Mouse (Mus musculus): ENCODE measurements around the gene Tex2. TPM values are rescaled to one million over a fixed set of nuclear protein-coding genes. Genes with fewer than 3 reads are reported as not detected.

Gene Tex2
- total and polyA plus RNA-seq, 3 experiments: 1.6 to 20.0 (median 7.7) TPM

- peaks cover 31% of the 10 kb centered on the region for H3K36me3 ChIP-seq (replicated peaks)
- DNase-seq (ENCODE audit: low spot score) (no peak), ATAC-seq (ENCODE audit: extremely low read depth, insufficient number of reproducible peaks, low FRiP score, poor library complexity, severe bottlenecking) (no peak)
- no peak for TF ChIP-seq GATA1 (IDR thresholded peaks at IDR 0.05; ENCODE audit: borderline replicate concordance, low read length)
- TF ChIP-seq CTCF (IDR thresholded peaks at IDR 0.05; ENCODE audit: low read depth, low read length): no peak
- TF ChIP-seq GATA2 (IDR thresholded peaks at IDR 0.05; ENCODE audit: borderline replicate concordance, low read depth, low read length): no peak
- TF ChIP-seq TAL1 (conservative IDR thresholded peaks at IDR 0.05; ENCODE audit: low read depth, low read length): no peak
- no peak for TF ChIP-seq POLR2AphosphoS5 (IDR thresholded peaks at IDR 0.05; ENCODE audit: insufficient replicate concordance, low read depth, low read length)
- H3K4me1 ChIP-seq (ENCODE audit: insufficient read depth, low read depth, low read length): peaks cover 13% of the 10 kb centered on the region; the same call in 1 of the 2 replicates
- no peaks in the 10 kb centered on the region for H3K27me3 ChIP-seq (ENCODE audit: insufficient read depth, low read length)
- no peaks in the 10 kb centered on the region for H3K9me3 ChIP-seq (replicated peaks)
- H3K4me3 ChIP-seq (ENCODE audit: low read depth, low read length): no peak overlapping the region
These were observed 91.6 kb downstream of the Tex2 start for GRCm38 (mm10) chr11:106521612-106522011.

GRCm38 (mm10) chr11:106520404-106520803 is 92.8 kb downstream of the Tex2 start:
- no peaks in the 10 kb centered on the region for H3K27me3 ChIP-seq (ENCODE audit: insufficient read depth, low read length)
- TF ChIP-seq POLR2AphosphoS5 (IDR thresholded peaks at IDR 0.05; ENCODE audit: insufficient replicate concordance, low read depth, low read length) (no peak), CTCF (IDR thresholded peaks at IDR 0.05; ENCODE audit: low read depth, low read length) (no peak), TAL1 (conservative IDR thresholded peaks at IDR 0.05; ENCODE audit: low read depth, low read length) (no peak), GATA1 (IDR thresholded peaks at IDR 0.05; ENCODE audit: borderline replicate concordance, low read length) (no peak), GATA2 (IDR thresholded peaks at IDR 0.05; ENCODE audit: borderline replicate concordance, low read depth, low read length) (no peak)
- ATAC-seq (ENCODE audit: extremely low read depth, insufficient number of reproducible peaks, low FRiP score, poor library complexity, severe bottlenecking): no peak
- H3K9me3 ChIP-seq (replicated peaks): no peaks in the 10 kb centered on the region
- peaks cover 22% of the 10 kb centered on the region for H3K4me1 ChIP-seq (ENCODE audit: insufficient read depth, low read depth, low read length)
- H3K4me3 ChIP-seq (ENCODE audit: low read depth, low read length): no peak overlapping the region
- DNase-seq (ENCODE audit: low spot score): no peak
- peaks cover 26% of the 10 kb centered on the region for H3K36me3 ChIP-seq (replicated peaks)

GRCm38 (mm10) chr11:106519519-106519918 is 93.7 kb downstream of the Tex2 start:
- Histone ChIP-seq H3K4me1 (ENCODE audit: insufficient read depth, low read depth, low read length) (peaks cover 30% of the 10 kb centered on the region), H3K9me3 (replicated peaks) (no peaks in the 10 kb centered on the region), H3K36me3 (replicated peaks) (peaks cover 19% of the 10 kb centered on the region), H3K27me3 (ENCODE audit: insufficient read depth, low read length) (no peaks in the 10 kb centered on the region), H3K4me3 (ENCODE audit: low read depth, low read length) (no peak overlapping the region)
- DNase-seq (ENCODE audit: low spot score) (no peak), ATAC-seq (ENCODE audit: extremely low read depth, insufficient number of reproducible peaks, low FRiP score, poor library complexity, severe bottlenecking) (no peak)
- TF ChIP-seq POLR2AphosphoS5 (IDR thresholded peaks at IDR 0.05; ENCODE audit: insufficient replicate concordance, low read depth, low read length): no peak
- TF ChIP-seq CTCF (IDR thresholded peaks at IDR 0.05; ENCODE audit: low read depth, low read length): no peak
- TF ChIP-seq GATA2 (IDR thresholded peaks at IDR 0.05; ENCODE audit: borderline replicate concordance, low read depth, low read length): no peak
- no peak for TF ChIP-seq GATA1 (IDR thresholded peaks at IDR 0.05; ENCODE audit: borderline replicate concordance, low read length)
- TF ChIP-seq TAL1 (conservative IDR thresholded peaks at IDR 0.05; ENCODE audit: low read depth, low read length): no peak

- TF ChIP-seq TAL1 (conservative IDR thresholded peaks at IDR 0.05; ENCODE audit: low read depth, low read length): no peak
- no peak for TF ChIP-seq CTCF (IDR thresholded peaks at IDR 0.05; ENCODE audit: low read depth, low read length)
- TF ChIP-seq POLR2AphosphoS5 (IDR thresholded peaks at IDR 0.05; ENCODE audit: insufficient replicate concordance, low read depth, low read length): no peak
- TF ChIP-seq GATA2 (IDR thresholded peaks at IDR 0.05; ENCODE audit: borderline replicate concordance, low read depth, low read length): no peak
- no peak for TF ChIP-seq GATA1 (IDR thresholded peaks at IDR 0.05; ENCODE audit: borderline replicate concordance, low read length)
- H3K36me3 ChIP-seq (replicated peaks): peaks cover 17% of the 10 kb centered on the region
- DNase-seq (ENCODE audit: low spot score) (no peak), ATAC-seq (ENCODE audit: extremely low read depth, insufficient number of reproducible peaks, low FRiP score, poor library complexity, severe bottlenecking) (no peak)
- H3K4me1 ChIP-seq (ENCODE audit: insufficient read depth, low read depth, low read length): peaks cover 42% of the 10 kb centered on the region
- H3K9me3 ChIP-seq (replicated peaks): no peaks in the 10 kb centered on the region
- H3K4me3 ChIP-seq (ENCODE audit: low read depth, low read length): no peak overlapping the region
- H3K27me3 ChIP-seq (ENCODE audit: insufficient read depth, low read length): no peaks in the 10 kb centered on the region
These were observed 94.8 kb downstream of the Tex2 start for GRCm38 (mm10) chr11:106518391-106518790.

- Histone ChIP-seq H3K9me3 (replicated peaks) (no peaks in the 10 kb centered on the region), H3K27me3 (ENCODE audit: insufficient read depth, low read length) (no peaks in the 10 kb centered on the region), H3K36me3 (replicated peaks) (peaks cover 34% of the 10 kb centered on the region), H3K4me3 (ENCODE audit: low read depth, low read length) (no peak overlapping the region), H3K4me1 (ENCODE audit: insufficient read depth, low read depth, low read length) (peaks cover 39% of the 10 kb centered on the region)
- DNase-seq (ENCODE audit: low spot score) (peak; percentile 49), ATAC-seq (ENCODE audit: extremely low read depth, insufficient number of reproducible peaks, low FRiP score, poor library complexity, severe bottlenecking) (peak; percentile 92)
- TF ChIP-seq TAL1 (conservative IDR thresholded peaks at IDR 0.05; ENCODE audit: low read depth, low read length) (peak; percentile 93), CTCF (IDR thresholded peaks at IDR 0.05; ENCODE audit: low read depth, low read length) (no peak), GATA2 (IDR thresholded peaks at IDR 0.05; ENCODE audit: borderline replicate concordance, low read depth, low read length) (no peak), GATA1 (IDR thresholded peaks at IDR 0.05; ENCODE audit: borderline replicate concordance, low read length) (no peak)
These were observed 98.0 kb downstream of the Tex2 start for GRCm38 (mm10) chr11:106515079-106515745.

GRCm38 (mm10) chr11:106514446-106514845 is 98.8 kb downstream of the Tex2 start:
- DNase-seq (ENCODE audit: low spot score) (no peak), ATAC-seq (ENCODE audit: extremely low read depth, insufficient number of reproducible peaks, low FRiP score, poor library complexity, severe bottlenecking) (0 out of 2 replicates have a peak, but pooled peaks have one; percentile 11)
- Histone ChIP-seq H3K36me3 (replicated peaks) (peaks cover 28% of the 10 kb centered on the region), H3K9me3 (replicated peaks) (no peaks in the 10 kb centered on the region), H3K27me3 (ENCODE audit: insufficient read depth, low read length) (no peaks in the 10 kb centered on the region), H3K4me1 (ENCODE audit: insufficient read depth, low read depth, low read length) (peaks cover 39% of the 10 kb centered on the region), H3K4me3 (ENCODE audit: low read depth, low read length) (peak overlapping the region; percentile 33; the same call in 1 of the 2 replicates)
- TF ChIP-seq GATA2 (IDR thresholded peaks at IDR 0.05; ENCODE audit: borderline replicate concordance, low read depth, low read length) (no peak), TAL1 (conservative IDR thresholded peaks at IDR 0.05; ENCODE audit: low read depth, low read length) (no peak), CTCF (IDR thresholded peaks at IDR 0.05; ENCODE audit: low read depth, low read length) (no peak), GATA1 (IDR thresholded peaks at IDR 0.05; ENCODE audit: borderline replicate concordance, low read length) (no peak), POLR2AphosphoS5 (IDR thresholded peaks at IDR 0.05; ENCODE audit: insufficient replicate concordance, low read depth, low read length) (no peak)

Measured in G1E (cell line).